Mouse (Mus musculus): ENCODE data around the gene Siah3. TPM values are rescaled to one million over a fixed set of nuclear protein-coding genes. Genes with fewer than 3 reads are reported as not detected.

Siah3 gene
- not detected in 2 replicates for total RNA-seq (2023)

GRCm38 (mm10) chr14:75455743-75456421, at the start of gene Siah3:
Siah3 (plus strand) TSS chr14:75455982.

Other genes starting within 250 kb of the Siah3 start
- not detected in 2 replicates for gene Cpb2, start 213.7 kb upstream of the Siah3 start, total RNA-seq (2023)
- gene Zc3h13, start 171.6 kb upstream of the Siah3 start, total RNA-seq (2023): 31.3 and 55.4 TPM in 2 replicates
- not detected in 2 replicates for gene Spert, start 137.1 kb downstream of the Siah3 start, total RNA-seq (2023)
- gene Erich6b, start 186.3 kb downstream of the Siah3 start, total RNA-seq (2023): not detected in 2 replicates